In genomic region chr7:27673575-27674131, GRCm38 (mm10) we compare ENCODE assay signal across 8 mouse cellular contexts. TPM values are rescaled to one million over a fixed set of nuclear protein-coding genes. Genes with fewer than 3 reads are reported as not detected.
A peak's percentile ranks its signal among the peaks of the same experiment; 100 is the strongest.
DNase-seq lines count a peak whose midpoint lies in the region; ATAC-seq and TF ChIP-seq lines count a peak whose summit lies in the region.

No protein-coding gene starts in this region.

- peak; percentile 15 for DNase-seq in kidney, adult 18-20 months
- DNase-seq in kidney, adult 9 months: no peak
- DNase-seq in adrenal gland, postnatal 10 days: peak; percentile 29
- no peak for DNase-seq in forebrain, embryonic 14.5 days (ENCODE audit: low spot score)
- DNase-seq in midbrain, embryonic 10.5 days (ENCODE audit: low spot score): peak; percentile 38
- DNase-seq in layer of hippocampus, postnatal 14 days (ENCODE audit: low spot score in 2 of 2): no peak
- no peak for DNase-seq in frontal cortex, postnatal 25 days (ENCODE audit: low spot score in 2 of 2)

- H3K36me3 ChIP-seq in forebrain, embryonic 14.5 days (ENCODE audit: control insufficient read depth, insufficient read depth, low read length): peaks cover 18% of the 10 kb centered on the region
- H3K36me3 ChIP-seq in intestine, postnatal 0 days (ENCODE audit: control insufficient read depth, insufficient read depth): no peaks in the 10 kb centered on the region
- H3K36me3 ChIP-seq in midbrain, embryonic 10.5 days: peaks cover 32% of the 10 kb centered on the region

- no peaks in the 10 kb centered on the region for H3K27me3 ChIP-seq in forebrain, embryonic 14.5 days (replicated peaks; ENCODE audit: control insufficient read depth, insufficient read depth, low read length)
- no peaks in the 10 kb centered on the region for H3K27me3 ChIP-seq in intestine, postnatal 0 days (replicated peaks; ENCODE audit: control insufficient read depth, insufficient read depth, low read length)
- H3K27me3 ChIP-seq in midbrain, embryonic 10.5 days (ENCODE audit: low read depth, poor library complexity, severe bottlenecking): no peaks in the 10 kb centered on the region

- H3K9ac ChIP-seq in forebrain, embryonic 14.5 days (ENCODE audit: low read length): peak overlapping the region; percentile 91
- H3K9ac ChIP-seq in intestine, postnatal 0 days (ENCODE audit: low read depth, low read length): peak overlapping the region; percentile 75

- 1% methylated on average over 46 of the region's 52 CpGs for WGBS in forebrain, embryonic 14.5 days
- WGBS in intestine, postnatal 0 days: under 1% methylated on average over 51 of the region's 52 CpGs
- WGBS in midbrain, embryonic 10.5 days: 3% methylated on average over 52 of the region's 52 CpGs

- no peak overlapping the region for H3K27ac ChIP-seq in forebrain, embryonic 14.5 days (ENCODE audit: low read depth, low read length)
- no peak overlapping the region for H3K27ac ChIP-seq in intestine, postnatal 0 days (ENCODE audit: low read depth, low read length)
- H3K27ac ChIP-seq in midbrain, embryonic 10.5 days (replicated peaks): peak overlapping the region; percentile 96

- H3K4me1 ChIP-seq in forebrain, embryonic 14.5 days (ENCODE audit: control insufficient read depth, insufficient read depth, low read length): peaks cover 20% of the 10 kb centered on the region
- H3K4me1 ChIP-seq in intestine, postnatal 0 days (replicated peaks; ENCODE audit: control insufficient read depth, insufficient read depth, low read length): no peaks in the 10 kb centered on the region
- H3K4me1 ChIP-seq in midbrain, embryonic 10.5 days: peaks cover 32% of the 10 kb centered on the region

- H3K4me2 ChIP-seq in forebrain, embryonic 14.5 days (ENCODE audit: low read length): peak overlapping the region; percentile 99
- peak overlapping the region; percentile 100 for H3K4me2 ChIP-seq in intestine, postnatal 0 days (replicated peaks; ENCODE audit: low read depth)

- peak; percentile 7; the same call in 1 of the 2 replicates for ATAC-seq in forebrain, embryonic 14.5 days
- ATAC-seq in intestine, postnatal 0 days: no peak

- TF ChIP-seq CTCF in intestine, postnatal 0 days (IDR thresholded peaks at IDR 0.05; ENCODE audit: low read depth): no peak

- no peaks in the 10 kb centered on the region for H3K9me3 ChIP-seq in forebrain, embryonic 14.5 days (replicated peaks; ENCODE audit: control insufficient read depth, low read length)
- H3K9me3 ChIP-seq in intestine, postnatal 0 days (ENCODE audit: control insufficient read depth): no peaks in the 10 kb centered on the region
- no peaks in the 10 kb centered on the region for H3K9me3 ChIP-seq in midbrain, embryonic 10.5 days (replicated peaks)

- peak overlapping the region; percentile 91 for H3K4me3 ChIP-seq in forebrain, embryonic 14.5 days (ENCODE audit: low read depth, low read length)
- peak overlapping the region; percentile 95 for H3K4me3 ChIP-seq in intestine, postnatal 0 days (ENCODE audit: low read depth, low read length)
- H3K4me3 ChIP-seq in midbrain, embryonic 10.5 days: peak overlapping the region; percentile 99

RNA-seq across cellular contexts. Expression of gene Map3k10, which starts 0.7 kb away (rescaled TPM):
- total RNA-seq in adrenal gland, postnatal 10 days (2021): 10 to 100 TPM; 25.9 to 26.6 TPM
- 12.8 and 13.8 TPM in 2 replicates for polyA plus RNA-seq in forebrain, embryonic 14.5 days (2014; fragmentation: Nextera tagmentation; extraction: Ambion mirVana)
- polyA plus RNA-seq in intestine, postnatal 0 days (2015; fragmentation: Nextera tagmentation; extraction: Ambion mirVana): 3.2 and 3.6 TPM in 2 replicates
- 7.5 and 10.1 TPM in 2 replicates for polyA plus RNA-seq in midbrain, embryonic 10.5 days (2016; fragmentation: Nextera tagmentation; extraction: Ambion mirVana)
- 100 to 1,000 TPM; 197 TPM for total RNA-seq in layer of hippocampus, postnatal 14 days (2021)

RNA-seq across cellular contexts. Expression of gene Zfp607b, which starts 15.5 kb away (rescaled TPM):
- total RNA-seq in adrenal gland, postnatal 10 days (2021): 1 to 10 TPM; 1.3 to 1.8 TPM
- polyA plus RNA-seq in forebrain, embryonic 14.5 days (2014; fragmentation: Nextera tagmentation; extraction: Ambion mirVana): 10.8 and 14.5 TPM in 2 replicates
- polyA plus RNA-seq in intestine, postnatal 0 days (2015; fragmentation: Nextera tagmentation; extraction: Ambion mirVana): 1.1 and 1.2 TPM in 2 replicates
- polyA plus RNA-seq in midbrain, embryonic 10.5 days (2016; fragmentation: Nextera tagmentation; extraction: Ambion mirVana): 6.3 and 7.7 TPM in 2 replicates
- total RNA-seq in layer of hippocampus, postnatal 14 days (2021): 10 to 100 TPM in 1 of 2 experiments, 1 to 10 TPM in 1; 7.3 to 10.3 TPM

RNA-seq across cellular contexts. Expression of gene Ttc9b, which starts 19.9 kb away (rescaled TPM):
- total RNA-seq in adrenal gland, postnatal 10 days (2021): under 1 TPM; 0.51 to 0.88 TPM
- polyA plus RNA-seq in forebrain, embryonic 14.5 days (2014; fragmentation: Nextera tagmentation; extraction: Ambion mirVana): 69.3 and 73.8 TPM in 2 replicates
- 1.3 and 1.6 TPM in 2 replicates for polyA plus RNA-seq in intestine, postnatal 0 days (2015; fragmentation: Nextera tagmentation; extraction: Ambion mirVana)
- polyA plus RNA-seq in midbrain, embryonic 10.5 days (2016; fragmentation: Nextera tagmentation; extraction: Ambion mirVana): 2.6 and 5.5 TPM in 2 replicates
- 10 to 100 TPM; 81.8 to 84.7 TPM for total RNA-seq in layer of hippocampus, postnatal 14 days (2021)

RNA-seq across cellular contexts. Expression of gene Zfp60, which starts 57.5 kb away (rescaled TPM):
- 10 to 100 TPM in 1 of 2 experiments, 1 to 10 TPM in 1; 9.9 to 16.0 TPM for total RNA-seq in adrenal gland, postnatal 10 days (2021)
- 96.6 and 101 TPM in 2 replicates for polyA plus RNA-seq in forebrain, embryonic 14.5 days (2014; fragmentation: Nextera tagmentation; extraction: Ambion mirVana)
- polyA plus RNA-seq in intestine, postnatal 0 days (2015; fragmentation: Nextera tagmentation; extraction: Ambion mirVana): 6.7 and 8.5 TPM in 2 replicates
- 62.4 and 80.1 TPM in 2 replicates for polyA plus RNA-seq in midbrain, embryonic 10.5 days (2016; fragmentation: Nextera tagmentation; extraction: Ambion mirVana)
- 10 to 100 TPM; 32.5 to 37.0 TPM for total RNA-seq in layer of hippocampus, postnatal 14 days (2021)

Comparison
In these comparisons a context has a peak if more than half of its experiments do, and no peak if none do; other contexts are left out.
1. DNase-seq: peak in kidney, adult 18-20 months (single experiment), adrenal gland, postnatal 10 days (single experiment) and midbrain, embryonic 10.5 days (single experiment); none in kidney, adult 9 months (single experiment), forebrain, embryonic 14.5 days (single experiment), layer of hippocampus, postnatal 14 days (0 of 2) and frontal cortex, postnatal 25 days (0 of 2).
2. RNA of gene Ttc9b, which starts 19.9 kb away (polyA plus RNA-seq): 69.3 to 73.8 TPM in forebrain, embryonic 14.5 days; 2.6 to 5.5 TPM in midbrain, embryonic 10.5 days and 1.3 to 1.6 TPM in intestine, postnatal 0 days; every median in the first group is over 10 times any median in the second.
3. Peak in every context shown above with its lines, with median percentiles within 50 percentile points of each other: H3K4me3 ChIP-seq.